Mouse (Mus musculus) thymus, postnatal 25 days (tissue): Measurements from ENCODE around the gene Nprl2.

Experiments used
- DNase-seq: peaks from one replicate; pipeline ENCODE4 v3.0.0; 2022

Gene Nprl2

DNA sequence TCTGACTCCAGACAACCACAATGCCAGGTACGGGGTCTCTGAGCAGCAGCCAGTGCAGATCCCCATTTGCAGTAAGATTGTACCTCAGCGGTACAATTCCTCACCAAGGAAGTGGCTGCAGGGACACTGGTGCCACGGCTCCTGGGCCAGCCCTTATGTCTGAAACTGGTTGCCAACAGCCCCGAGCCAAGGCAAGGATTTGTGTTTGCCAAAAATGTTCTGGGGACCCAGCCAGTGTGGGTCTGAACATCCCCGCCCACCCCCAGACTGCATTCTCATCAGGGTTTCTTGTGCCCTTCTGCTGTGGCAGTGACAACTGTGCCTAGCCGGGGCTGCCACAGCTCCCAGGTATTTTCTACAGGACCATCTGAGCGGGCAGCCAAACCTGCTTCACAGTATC lies 3.8 kb upstream of the Nprl2 start:
- no peak for DNase-seq

DNA sequence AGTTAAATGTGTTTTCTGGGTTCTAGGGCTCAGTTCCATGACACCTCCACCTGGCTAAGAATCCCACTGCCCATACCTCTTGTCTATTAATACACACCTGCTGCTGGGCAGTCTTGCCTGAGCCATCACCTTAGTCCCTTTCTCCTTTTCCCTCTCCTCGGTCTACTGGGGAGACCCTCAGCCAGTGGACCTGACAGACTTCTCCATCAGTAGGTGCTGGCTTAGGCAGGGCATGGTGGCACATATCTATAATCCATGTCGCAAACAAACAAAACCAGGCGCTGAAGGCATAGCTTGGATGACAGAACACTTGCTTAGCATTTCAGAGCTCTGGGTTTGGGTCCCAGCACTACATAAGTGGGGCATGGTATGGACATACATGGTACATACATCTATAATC lies 3.3 kb upstream of the Nprl2 start:
- DNase-seq, result no peak

DNA sequence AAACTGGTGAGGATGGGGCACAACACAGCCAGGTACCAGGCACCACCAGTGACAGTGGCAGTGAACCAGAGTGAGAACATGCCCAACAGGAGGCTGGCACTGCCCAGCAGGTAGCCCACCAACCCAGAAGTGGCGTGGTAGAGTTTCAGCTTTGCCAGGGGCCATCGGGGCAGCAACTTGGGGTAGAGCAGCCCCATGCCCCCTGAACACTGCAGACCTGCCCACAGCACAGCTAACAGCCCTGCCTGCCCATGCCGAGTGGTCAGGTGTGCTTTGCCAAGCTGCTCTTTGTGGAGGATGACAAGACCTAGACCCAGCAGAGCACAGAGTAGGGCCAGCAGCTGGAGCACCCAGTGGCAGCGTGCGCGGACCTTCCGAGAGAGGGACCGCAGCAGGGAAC lies 2.1 kb upstream of the Nprl2 start:
- DNase-seq, result no peak

DNA sequence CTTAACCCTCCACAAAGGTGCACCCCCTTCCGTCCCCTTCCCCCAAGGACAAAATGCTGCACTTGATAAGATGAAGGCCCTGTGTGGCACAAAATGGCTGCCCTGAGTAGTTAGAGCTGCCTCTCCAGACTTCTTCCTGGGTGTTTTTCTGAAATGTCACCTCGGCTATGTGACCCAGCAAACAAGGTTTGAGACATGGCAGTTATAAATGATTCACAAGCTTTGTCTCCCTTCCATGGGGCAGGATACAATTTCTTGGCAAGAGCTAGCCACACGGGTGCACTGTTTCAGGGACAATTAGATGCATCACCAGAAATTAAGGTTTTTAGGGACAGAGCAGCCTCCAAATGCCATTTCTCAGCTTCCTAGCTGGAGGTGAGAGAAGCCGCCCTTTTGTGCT lies 1.6 kb upstream of the Nprl2 start:
- DNase-seq, result no peak

DNA sequence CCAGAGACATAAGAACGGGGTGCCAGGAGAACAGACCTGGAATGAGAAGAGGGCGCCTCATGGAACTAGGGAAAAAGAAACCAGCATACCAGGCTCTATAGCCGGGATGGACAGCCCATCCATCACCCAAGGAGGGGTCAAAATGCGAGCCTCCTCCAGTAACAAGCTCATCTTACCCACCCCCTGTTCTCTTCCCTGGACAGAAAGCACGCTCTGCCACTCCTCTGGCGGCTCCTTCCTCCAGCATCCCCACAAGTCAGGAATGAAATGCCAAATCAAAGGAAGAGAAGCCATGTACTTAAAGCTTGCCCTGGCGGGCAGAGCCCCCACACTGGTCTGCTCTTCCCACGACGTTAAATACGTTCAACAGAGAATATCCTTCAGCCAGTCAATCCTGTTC lies 1.0 kb upstream of the Nprl2 start:
- DNase-seq, result no peak

DNA sequence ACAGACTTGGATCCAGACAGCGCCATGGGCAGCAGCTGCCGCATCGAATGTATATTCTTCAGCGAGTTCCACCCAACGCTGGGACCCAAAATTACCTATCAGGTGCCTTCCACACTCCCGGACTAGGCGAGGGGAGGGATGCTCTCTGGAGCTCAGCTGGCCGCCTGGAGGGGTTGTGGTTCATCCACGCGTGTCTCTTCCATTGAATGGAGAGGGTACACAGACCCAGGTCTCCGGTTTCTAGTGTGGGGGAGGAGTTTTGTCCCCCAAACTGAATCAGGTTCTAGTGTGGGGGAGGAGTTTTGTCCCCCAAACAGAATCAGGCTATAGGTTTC lies 293 bp downstream of the Nprl2 start:
- DNase-seq, result no peak

DNA sequence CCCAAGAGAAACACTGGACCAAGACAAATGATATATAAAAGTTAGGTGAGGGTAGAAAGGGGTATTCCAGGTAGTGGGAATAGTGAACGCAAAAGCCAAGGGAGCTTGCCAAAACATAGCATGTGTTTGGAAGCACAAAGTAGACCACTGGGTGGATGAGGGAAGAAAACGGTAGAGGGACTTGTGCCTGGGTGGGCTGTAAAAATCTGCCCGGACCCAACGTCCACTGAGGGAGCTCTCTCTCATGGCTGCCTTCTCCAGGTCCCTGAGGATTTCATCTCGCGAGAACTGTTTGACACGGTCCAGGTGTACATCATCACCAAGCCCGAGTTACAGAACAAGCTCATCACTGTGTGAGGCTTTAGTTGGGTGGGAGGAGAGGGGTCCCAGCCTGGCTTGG lies 695 bp downstream of the Nprl2 start:
- no peak for DNase-seq

DNA sequence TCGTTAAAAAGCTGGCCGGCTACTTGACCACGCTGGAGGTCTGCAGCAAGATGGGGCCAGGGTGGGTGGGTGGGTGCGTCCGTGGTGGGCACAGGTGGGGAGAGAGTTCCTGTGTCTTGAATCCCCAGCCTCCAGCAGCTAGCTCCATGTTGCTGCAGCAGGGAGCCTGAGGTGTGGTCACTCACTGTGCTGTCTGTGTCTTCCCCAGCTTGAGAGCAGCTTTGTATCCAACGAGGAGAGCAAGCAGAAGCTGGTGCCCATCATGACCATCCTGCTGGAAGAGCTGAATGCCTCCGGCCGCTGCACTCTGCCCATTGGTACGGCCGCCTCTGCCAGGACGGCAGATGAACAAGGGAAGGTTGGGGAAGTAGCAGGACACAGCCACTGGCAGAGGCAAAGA lies 1.3 kb downstream of the Nprl2 start:
- no peak for DNase-seq

DNA sequence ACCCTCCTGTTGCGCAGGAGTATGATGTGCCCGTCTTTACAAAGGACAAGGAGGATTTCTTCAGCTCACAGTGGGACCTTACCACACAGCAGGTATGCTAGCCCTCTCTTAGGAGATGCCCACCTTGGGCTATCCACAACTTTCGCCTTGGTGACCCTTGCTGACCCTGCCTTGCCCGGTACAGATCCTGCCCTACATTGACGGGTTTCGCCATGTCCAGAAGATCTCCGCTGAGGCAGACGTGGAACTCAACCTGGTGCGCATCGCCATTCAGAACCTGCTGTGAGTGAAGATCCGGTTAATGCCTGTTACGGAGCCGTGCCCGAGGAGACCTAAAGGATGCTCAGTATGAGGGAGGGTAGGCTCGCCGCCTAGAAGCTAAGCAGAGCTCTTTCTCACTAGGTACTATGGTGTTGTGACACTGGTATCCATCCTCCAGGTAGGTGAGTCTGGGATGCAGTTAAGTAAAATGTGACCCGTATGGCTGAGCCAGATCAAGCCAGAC lies 2.2 kb downstream of the Nprl2 start:
- DNase-seq, result no peak

DNA sequence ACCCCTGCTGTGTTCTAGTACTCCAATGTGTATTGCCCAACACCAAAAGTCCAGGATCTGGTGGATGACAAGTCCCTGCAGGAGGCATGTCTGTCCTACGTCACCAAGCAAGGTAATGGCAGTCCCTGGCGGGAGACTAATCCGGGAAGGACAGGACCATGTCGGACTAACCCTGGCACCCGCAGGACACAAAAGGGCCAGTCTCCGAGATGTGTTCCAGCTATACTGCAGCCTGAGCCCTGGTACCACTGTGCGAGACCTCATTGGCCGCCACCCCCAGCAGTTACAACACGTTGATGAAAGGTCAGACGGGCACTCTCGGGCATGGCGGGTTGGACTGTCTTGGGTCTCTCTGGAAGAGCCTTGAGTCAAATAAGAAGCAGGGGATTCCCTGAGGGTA lies 2.7 kb downstream of the Nprl2 start:
- DNase-seq, result peak; percentile 2

DNA sequence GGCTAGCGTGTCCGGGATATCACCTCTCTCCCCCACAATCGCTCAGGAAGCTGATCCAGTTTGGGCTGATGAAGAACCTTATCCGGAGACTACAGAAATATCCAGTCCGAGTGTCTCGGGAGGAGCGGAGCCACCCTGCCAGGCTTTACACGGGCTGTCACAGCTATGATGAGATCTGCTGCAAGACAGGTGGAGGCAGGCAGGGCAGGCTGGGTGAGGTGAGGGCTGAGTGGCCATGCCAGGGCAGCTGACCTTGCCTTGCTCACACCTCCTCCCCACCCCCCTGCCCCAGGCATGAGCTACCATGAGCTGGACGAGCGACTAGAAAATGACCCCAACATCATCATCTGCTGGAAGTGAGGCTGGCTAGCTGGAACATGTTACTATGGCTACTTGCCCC lies 3.2 kb downstream of the Nprl2 start:
- DNase-seq, result peak; percentile 1

DNA sequence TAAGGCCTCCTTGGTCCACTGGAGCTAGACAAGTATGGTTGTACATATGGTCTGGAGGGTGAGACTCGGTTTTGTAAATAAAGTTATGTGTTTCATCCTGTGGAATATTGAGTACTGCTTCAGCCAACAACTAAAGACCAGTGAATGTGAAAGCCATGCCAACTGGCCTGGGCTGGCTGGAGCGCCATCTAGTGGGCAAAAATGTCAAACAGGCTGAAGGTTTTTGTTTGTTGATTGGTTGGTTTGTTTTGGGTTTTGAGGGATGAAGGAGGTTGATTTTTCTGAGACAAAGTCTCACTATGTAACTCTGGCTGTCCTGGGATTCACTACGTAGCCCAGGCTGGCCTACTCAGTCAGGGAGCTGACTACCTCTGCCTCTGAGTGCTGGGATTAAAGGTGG lies 3.6 kb downstream of the Nprl2 start:
- DNase-seq, result peak; percentile 76

DNA sequence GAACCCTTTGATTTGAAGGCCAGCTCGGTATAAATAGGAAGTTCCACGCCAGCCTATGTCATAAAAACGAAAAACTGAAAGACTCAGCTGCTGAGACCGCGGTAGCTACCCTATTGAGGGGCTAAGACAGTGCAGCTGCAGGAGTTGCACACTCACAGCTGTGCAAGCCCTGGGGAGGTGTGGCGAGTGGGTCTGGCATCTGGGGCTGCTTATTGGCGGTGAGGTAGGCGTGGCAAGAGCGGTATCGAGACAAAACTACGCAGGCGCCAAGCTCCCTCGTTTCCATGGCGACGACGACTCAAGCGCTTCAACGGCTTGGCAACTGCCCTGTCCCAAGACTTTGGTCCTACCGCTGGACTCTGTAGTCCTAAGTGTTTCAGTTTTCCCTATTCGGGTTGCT lies 5.0 kb downstream of the Nprl2 start, which contains the start of gene Zmynd10:
Gene Zmynd10, plus strand, starts transcription at position 273 of the 400 bp plus-strand sequence.
- DNase-seq, result peak; percentile 90

DNA sequence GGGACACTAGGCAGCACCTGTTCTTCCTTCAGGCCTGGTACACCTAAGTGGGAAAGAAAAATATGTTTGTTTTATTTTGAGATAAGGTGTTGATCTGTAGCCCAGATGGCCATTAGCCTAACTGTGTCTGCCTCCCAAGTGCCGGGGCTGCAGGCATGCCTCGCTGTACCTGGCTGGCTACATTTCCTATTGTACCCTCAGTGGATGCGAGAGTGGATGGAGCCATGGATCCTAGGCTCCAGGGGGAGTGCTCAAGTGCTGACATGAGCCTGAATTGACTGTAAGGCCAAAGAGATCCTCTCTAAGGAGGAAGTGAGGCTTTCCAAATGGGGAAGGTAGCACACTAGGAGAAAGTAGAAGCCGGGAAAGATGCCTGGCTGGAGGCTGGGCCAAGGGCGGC lies 5.9 kb downstream of the Nprl2 start:
- no peak for DNase-seq

DNA sequence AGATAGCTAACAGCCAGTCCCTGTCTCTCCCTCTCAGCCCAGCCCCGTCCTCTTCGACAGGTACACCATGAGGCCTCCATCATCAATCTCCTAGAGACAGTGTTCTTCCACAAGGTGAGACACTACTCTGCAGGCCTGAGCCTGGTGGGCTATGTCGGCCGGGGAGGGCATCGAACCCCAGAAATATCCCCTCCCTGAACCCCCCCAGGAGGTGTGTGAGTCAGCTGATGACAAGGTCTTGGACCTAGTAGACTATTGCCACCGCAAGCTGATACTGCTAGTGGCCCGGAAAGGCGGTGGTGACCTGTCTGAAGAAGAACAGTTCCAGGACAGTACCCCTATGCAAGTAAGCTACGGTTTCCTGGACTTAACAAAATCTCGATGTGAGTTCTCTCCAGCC lies 6.8 kb downstream of the Nprl2 start:
- DNase-seq, result no peak

DNA sequence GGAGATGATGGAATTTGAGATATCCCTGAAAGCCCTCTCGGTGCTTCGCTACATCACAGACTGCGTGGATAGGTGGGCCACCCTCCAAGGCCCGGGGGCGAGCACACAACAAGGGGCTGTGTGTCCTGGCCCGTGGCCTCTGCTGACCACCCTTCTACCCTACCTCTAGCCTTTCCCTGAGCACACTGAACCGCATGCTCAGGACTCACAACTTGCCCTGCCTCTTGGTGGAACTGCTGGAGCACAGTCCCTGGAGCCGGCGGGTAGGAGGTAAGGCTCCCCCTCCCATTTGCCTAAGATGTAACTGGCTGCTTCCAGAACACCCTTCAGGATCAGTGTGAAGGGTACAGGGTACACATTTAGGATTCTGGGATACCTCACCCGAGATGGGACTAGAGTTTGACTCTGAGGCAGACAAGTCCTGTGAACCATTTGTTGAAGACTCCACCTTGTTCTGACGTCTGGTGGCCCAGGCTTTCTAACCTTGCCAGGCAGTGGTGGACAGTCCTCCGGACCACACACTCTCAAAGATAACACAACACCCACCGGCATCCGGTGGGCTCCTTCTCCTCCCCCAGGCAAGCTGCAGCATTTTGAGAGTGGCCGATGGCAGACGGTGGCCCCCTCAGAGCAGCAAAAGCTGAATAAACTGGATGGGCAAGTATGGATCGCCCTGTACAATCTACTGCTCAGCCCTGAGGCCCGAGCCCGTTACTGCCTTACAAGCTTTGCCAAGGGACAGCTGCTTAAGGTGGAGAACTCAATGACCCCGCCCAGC lies 7.5 kb downstream of the Nprl2 start:
- no peak for DNase-seq

DNA sequence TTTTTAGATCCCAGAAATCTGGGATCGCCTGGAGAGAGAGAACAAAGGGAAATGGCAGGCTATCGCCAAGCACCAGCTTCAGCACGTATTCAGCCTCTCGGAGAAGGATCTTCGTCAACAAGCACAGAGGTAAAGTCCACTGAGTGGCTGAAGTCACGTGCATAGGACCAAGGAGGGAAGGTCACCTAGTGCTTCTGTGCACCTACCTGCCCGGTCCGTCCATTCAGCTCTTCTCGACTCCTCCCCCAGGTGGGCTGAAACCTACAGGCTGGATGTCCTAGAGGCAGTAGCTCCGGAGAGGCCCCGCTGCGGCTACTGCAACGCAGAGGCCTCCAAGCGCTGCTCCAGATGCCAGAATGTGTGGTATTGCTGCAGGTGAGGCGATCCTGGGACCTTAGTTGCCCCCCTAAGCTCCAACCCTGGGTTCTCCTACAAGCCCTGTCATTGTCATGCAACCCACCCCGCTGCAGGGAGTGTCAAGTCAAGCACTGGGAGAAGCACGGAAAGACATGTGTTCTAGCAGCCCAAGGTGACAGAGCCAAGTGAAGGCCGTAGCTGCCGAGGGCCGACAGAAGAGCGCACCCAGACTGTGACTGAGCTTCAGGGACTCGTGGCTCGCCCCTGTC lies 8.6 kb downstream of the Nprl2 start:
- DNase-seq, result peak; percentile 21

DNA sequence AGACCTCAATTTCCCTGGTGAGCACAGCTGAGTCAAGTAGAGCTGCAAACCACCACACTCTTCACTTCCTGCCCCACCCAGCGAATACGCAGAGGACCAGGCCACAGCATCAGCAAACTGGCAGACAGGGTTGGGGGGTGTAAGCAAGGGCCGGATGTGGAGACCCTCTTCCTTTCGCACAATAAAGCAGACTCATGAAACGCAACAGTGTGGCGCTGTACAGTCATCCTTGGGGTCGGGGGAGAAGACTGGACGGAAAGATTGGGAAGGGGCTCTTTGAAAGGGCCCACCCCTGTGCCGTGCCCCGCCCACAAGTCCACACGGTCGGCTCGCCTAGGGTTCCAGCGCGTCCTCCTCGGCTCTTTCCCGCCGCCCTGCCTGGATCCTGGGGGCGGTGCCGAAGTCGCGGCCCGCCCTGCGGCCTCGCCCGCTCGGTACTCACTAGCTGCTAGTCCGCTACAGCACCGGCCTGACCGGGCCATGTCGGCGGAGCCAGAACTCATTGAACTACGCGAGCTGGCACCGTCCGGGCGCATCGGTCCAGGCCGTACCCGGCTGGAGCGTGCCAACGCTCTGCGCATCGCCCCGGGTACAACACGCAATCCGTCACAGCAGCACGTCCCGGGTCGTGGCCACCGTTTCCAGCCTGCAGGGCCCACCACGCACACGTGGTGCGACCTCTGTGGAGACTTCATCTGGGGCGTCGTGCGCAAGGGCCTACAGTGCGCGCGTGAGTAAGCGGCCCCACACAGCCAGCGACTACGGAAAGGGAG lies 9.3 kb downstream of the Nprl2 start, which contains the start of gene Rassf1:
Gene Rassf1, plus strand, starts transcription at position 439 of the 773 bp plus-strand sequence.
- DNase-seq, result peak; percentile 82

DNA sequence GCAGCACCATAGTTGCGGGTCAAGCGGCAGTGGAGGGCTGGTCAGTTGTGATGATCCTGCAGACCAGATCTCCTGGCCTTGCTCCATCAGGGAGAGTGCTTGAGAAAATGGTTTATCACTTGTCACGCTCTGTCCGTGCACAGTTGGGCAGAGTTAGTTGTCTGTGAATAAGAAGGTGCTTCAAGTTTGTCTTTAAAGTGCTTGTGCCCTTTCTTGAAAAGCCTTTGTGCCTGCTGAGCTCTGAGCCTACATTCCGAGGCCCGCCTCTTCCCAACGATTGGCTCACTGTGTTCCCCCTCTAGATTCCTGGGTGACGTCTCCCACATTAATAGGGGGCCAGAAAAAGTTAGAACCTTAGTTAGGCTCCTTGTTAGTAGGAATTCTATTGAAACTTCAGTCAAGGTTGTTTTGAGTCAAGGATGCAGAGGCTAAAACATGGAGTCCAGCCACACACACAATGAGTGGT lies 9.9 kb downstream of the Nprl2 start:
- no peak for DNase-seq

DNA sequence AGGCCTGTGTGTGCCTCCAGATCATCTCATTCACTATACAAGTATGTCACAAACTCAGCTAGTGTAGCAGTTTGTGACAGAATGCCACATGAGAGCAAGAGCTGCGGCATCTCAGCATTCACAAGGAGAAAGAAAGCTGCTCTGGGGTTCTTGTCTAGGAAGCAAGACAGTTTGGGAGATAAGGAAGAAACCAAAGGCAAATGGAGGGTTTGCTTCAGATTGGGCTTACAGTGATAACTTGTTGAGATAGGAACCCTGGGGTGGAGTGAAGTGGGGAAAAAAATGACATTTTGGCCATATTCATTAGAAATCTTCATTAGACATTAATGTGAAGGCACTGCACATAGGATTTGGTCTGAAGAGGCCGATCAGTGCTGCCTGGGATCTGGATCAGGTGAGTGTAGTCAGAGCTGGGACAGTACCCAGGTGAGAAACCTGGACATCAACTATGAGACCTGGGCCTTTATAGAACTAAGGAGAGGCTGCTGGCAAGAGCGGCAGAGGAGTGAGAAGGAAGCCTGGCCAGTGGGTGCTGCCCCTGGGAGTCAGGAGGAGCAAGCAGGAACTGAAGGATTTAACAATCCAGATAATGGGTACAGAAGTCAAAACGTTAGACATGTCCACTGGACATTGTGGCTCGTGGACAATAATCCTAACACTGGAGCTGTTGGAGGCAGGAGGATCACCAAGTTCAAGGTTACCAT lies 10.8 kb downstream of the Nprl2 start:
- no peak for DNase-seq

DNA sequence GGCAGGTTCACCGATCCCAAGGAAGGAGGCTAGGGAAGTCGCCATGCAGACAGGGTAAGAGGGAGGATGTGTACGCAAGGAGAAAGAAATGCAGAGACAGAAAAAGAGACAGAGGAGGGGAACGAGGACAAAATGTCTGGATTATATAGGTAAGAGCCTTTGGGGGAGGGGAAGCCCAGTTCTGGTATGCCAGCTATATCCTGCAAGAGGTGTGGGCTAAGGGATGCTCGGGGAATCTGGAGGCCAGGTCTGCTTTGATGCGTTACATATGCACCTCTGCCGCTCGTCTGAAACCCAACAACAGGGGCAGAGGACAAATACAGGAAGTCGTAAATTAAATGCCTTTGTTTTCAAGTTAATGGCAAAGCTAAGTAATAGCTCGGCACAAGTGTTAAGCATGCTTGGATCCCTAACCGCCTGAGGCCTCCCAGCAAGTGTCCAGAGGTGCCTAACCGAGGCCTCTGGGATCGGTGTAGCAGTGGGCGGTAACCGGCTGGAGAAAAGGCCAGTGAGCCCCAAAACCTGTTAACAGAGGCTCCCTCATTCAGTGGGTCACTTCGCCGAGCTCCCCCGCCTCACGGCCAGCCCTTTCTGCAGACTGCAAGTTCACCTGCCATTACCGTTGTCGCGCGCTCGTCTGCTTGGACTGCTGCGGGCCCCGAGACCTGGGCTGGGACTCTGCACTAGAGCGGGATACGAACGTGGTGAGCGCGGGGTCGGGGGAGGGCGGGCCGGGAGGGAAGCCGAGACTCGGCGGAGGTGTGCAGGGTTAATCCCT lies 11.7 kb downstream of the Nprl2 start:
- DNase-seq, result no peak

DNA sequence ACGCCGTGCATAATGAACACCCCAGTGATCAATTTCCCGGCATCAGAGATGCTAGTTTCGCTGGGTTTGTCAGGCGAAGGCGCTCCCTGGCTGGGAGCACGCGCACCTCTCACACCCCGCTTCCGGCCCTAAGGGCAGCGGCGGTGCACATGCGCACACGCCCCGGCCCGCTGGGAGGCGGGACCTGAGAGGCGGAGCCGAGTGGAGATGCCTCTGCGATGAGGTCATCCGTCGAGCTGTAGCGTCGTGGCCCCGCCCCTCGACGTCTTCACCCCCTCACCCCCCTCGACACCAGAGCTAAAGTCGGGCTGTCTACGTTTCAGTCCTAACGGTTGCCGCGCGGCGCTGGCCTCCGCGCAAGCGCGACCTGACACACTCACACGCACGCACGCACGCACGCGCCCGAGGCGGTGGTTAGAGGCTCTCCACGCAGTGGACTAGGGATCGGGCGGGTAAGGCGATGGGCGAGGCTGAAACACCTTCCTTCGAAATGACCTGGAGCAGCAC lies 12.3 kb downstream of the Nprl2 start:
- peak; percentile 96 for DNase-seq
